Mouse (Mus musculus) brain, embryonic 14.5 days (tissue): Measurements from ENCODE around the gene Lrrtm3.

Experiments used
- CTCF ChIP-seq: fragments of 200-500 bp; IDR thresholded peaks from 2 replicates; pipeline ENCODE4 v1.5.1; 2012; ENCODE audit warnings: inconsistent platforms, mild to moderate bottlenecking, moderate library complexity, borderline replicate concordance; ENCODE audit not compliant: insufficient read depth, insufficient read length; ENCODE audit errors: extremely low read depth
- POLR2A ChIP-seq: fragments of 200-500 bp; IDR thresholded peaks from 2 replicates; pipeline ENCODE4 v1.6.1; 2012; ENCODE audit warnings: mild to moderate bottlenecking, inconsistent platforms, borderline replicate concordance; ENCODE audit not compliant: poor library complexity, insufficient read depth, insufficient read length, severe bottlenecking; ENCODE audit errors: extremely low read depth

DNA sequence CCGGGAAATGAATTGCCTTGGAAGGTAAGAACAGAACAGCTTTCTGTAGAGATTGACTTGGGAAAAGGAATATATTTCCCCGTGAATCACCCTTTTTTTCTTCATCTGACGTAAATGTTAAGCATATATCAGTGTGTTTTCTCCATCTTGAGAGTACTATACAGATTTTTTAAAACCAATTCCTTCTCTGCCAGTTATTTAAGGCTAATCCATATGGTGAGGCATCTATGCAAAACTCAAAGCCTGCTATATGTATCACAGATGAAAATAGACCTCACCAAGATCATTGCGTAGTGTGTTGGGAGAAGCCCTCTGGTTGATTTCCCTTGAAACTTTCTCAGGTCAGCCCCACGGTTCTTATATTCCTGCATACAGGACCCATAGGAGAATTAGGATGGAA, 195.5 kb downstream of the Lrrtm3 start:
- TF ChIP-seq CTCF (no peak), POLR2A (no peak)
